Mouse (Mus musculus) neural tube, embryonic 14.5 days (tissue): ENCODE measurements around the gene Nek9. TPM values are rescaled to one million over a fixed set of nuclear protein-coding genes. Genes with fewer than 3 reads are reported as not detected.
"Not testable (repeated sequence)": the region's sequence is repeated elsewhere in the genome, so short reads cannot be mapped to it uniquely, and the experiment has no call there.

Experiments
- ATAC-seq: fragments of 200-750 bp; cut with Nextera tagmentation; 2 replicates; pipeline ENCODE4 v1.8.0; 2017; ENCODE audit warnings: low read depth, mild to moderate bottlenecking, moderate TSS enrichment, moderate library complexity
- H3K27ac ChIP-seq: fragments of 300-500 bp; sonication (generic); 2 replicates; pipeline ENCODE4 v1.5.1; 2014; ENCODE audit warnings: low read depth, mild to moderate bottlenecking, control low read depth, low read length, moderate library complexity, mixed read lengths
- H3K27me3 ChIP-seq: fragments of 300-500 bp; sonication (generic); 2 replicates; pipeline ENCODE4 v1.6.1; 2014; ENCODE audit warnings: low read length; ENCODE audit not compliant: control insufficient read depth, insufficient read depth
- H3K36me3 ChIP-seq: fragments of 300-500 bp; sonication (generic); 2 replicates; pipeline ENCODE4 v1.6.1; 2014; ENCODE audit warnings: low read length, mixed read lengths; ENCODE audit not compliant: control insufficient read depth, insufficient read depth
- H3K4me1 ChIP-seq: fragments of 300-500 bp; sonication (generic); 2 replicates; pipeline ENCODE4 v1.6.1; 2014; ENCODE audit warnings: low read length; ENCODE audit not compliant: control insufficient read depth, insufficient read depth
- H3K4me2 ChIP-seq: fragments of 300-500 bp; sonication (generic); 2 replicates; pipeline ENCODE4 v1.6.1; 2014; ENCODE audit warnings: mild to moderate bottlenecking, low read depth, low read length, control low read depth
- H3K4me3 ChIP-seq: fragments of 300-500 bp; sonication (generic); 2 replicates; pipeline ENCODE4 v1.5.1; 2014; ENCODE audit warnings: low read depth, low read length, control low read depth, mixed read lengths
- H3K9ac ChIP-seq: fragments of 300-500 bp; sonication (generic); replicated peaks from 2 replicates; pipeline ENCODE4 v1.6.1; 2014; ENCODE audit warnings: low read depth, mild to moderate bottlenecking, control low read depth, low read length, mixed read lengths
- H3K9me3 ChIP-seq: fragments of 300-500 bp; sonication (generic); 2 replicates; pipeline ENCODE4 v1.6.1; 2016; ENCODE audit warnings: low read length; ENCODE audit not compliant: control insufficient read depth
- WGBS: fragments of 180-500 bp; shearing (Covaris S2); extraction: QIAGEN DNeasy Blood & Tissue Kit; methylation state at CpG from one replicate; pipeline ENCODE4 v1.1.7; 2014; 5-methylcytosine and 5-hydroxymethylcytosine counted together
- polyA plus RNA-seq: library from polyadenylated mRNA; unstranded; fragments of >200 nt; fragmentation: Nextera tagmentation; extraction: Ambion mirVana; gene quantifications from 2 replicates; pipeline ENCODE4 v1.2.1, GENCODE M21; 2014

The Nek9 gene
- polyA plus RNA-seq, 1 experiment from 2014 or later: 8.9 TPM

GRCm38 (mm10) chr12:85289157-85290000 is 49.8 kb downstream of the Nek9 start:
- Histone ChIP-seq H3K9me3 (no peaks in the 10 kb centered on the region), H3K4me1 (0 out of 2 replicates have a peak, but pooled peaks cover 5% of the 10 kb centered on the region), H3K27ac (no peak overlapping the region), H3K27me3 (no peaks in the 10 kb centered on the region), H3K36me3 (no peaks in the 10 kb centered on the region), H3K4me3 (peak overlapping the region; percentile 37), H3K4me2 (peak overlapping the region; percentile 73), H3K9ac (no peak overlapping the region)
- WGBS: 58% methylated on average over 24 of the region's 24 CpGs
- no peak for ATAC-seq

- Histone ChIP-seq H3K27me3 (no peaks in the 10 kb centered on the region), H3K4me3 (peak within 1 kb of the TSS; percentile 37), H3K9ac (peak within 1 kb of the TSS; percentile 53), H3K36me3 (no peaks in the 10 kb centered on the region), H3K27ac (no peak within 1 kb of the TSS), H3K9me3 (no peaks in the 10 kb centered on the region), H3K4me2 (peak within 1 kb of the TSS; percentile 73), H3K4me1 (0 out of 2 replicates have a peak, but pooled peaks cover 5% of the 10 kb centered on the region)
- 4% methylated on average over 30 of the region's 31 CpGs for WGBS
- ATAC-seq: peak; percentile 95
Measured at GRCm38 (mm10) chr12:85288486-85289156, 50.5 kb downstream of the Nek9 start, which contains the start of gene Zc2hc1c. Gene Zc2hc1c (plus strand): TSS chr12:85288591.

GRCm38 (mm10) chr12:85287809-85288485 is 51.2 kb downstream of the Nek9 start, which contains the start of gene Acyp1:
Gene Acyp1 (minus strand): TSS chr12:85288438.
- Histone ChIP-seq H3K9ac (peak within 1 kb of the TSS; percentile 53), H3K9me3 (no peaks in the 10 kb centered on the region), H3K4me1 (0 out of 2 replicates have a peak, but pooled peaks cover 5% of the 10 kb centered on the region), H3K4me2 (peak within 1 kb of the TSS; percentile 73), H3K4me3 (peak within 1 kb of the TSS; percentile 37), H3K27ac (no peak within 1 kb of the TSS), H3K36me3 (no peaks in the 10 kb centered on the region), H3K27me3 (no peaks in the 10 kb centered on the region)
- peak; percentile 67; the same call in 1 of the 2 replicates for ATAC-seq
- WGBS: 9% methylated on average over 21 of the region's 21 CpGs

DNA sequence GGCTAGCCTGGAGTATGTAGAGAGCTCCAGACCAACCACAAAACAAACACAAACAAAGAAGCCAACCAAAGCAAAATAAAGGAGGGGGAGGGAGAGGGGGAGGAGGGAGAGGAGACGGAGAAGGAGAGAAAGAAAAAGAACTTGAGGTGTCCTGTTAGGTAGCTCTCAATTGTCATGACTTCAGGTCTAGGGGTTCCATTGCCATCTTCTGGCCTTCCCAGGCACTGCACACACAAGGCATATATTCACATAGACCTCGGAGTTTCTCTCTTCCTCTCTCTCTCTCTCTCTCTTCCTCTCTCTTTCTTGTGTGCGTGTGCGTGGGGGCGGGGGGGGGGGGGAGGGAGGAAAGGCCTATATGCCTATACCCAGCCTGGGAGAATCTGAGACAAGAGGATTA is 52.2 kb downstream of the Nek9 start:
- WGBS: 34% methylated on average over 3 of the region's 5 CpGs
- ATAC-seq: no peak

DNA sequence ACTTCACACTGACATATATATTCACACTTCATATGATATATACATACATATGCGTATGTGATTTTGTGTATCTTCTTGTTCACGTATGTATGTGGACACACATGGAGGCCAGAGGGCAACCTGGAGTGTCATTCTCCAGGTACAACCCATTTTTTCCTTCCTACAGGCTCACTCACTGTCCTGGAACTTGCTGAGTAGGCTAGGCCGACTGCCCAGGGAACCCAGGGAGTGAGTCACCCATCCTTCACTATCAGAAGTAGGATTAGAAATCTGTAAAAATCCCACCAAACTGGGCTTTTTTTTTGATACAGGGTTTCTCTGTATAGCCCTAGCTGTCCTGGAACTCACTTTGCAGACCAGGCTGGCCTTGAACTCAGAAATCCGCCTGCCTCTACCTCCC is 54.2 kb downstream of the Nek9 start:
- H3K4me3 ChIP-seq: no peak overlapping the region
- H3K27me3 ChIP-seq: no peaks in the 10 kb centered on the region
- H3K9me3 ChIP-seq: no peaks in the 10 kb centered on the region
- H3K27ac ChIP-seq: no peak overlapping the region
- 91% methylated on average over 4 of the region's 4 CpGs for WGBS
- H3K4me2 ChIP-seq: no peak overlapping the region
- 0 out of 2 replicates have a peak, but pooled peaks cover 5% of the 10 kb centered on the region for H3K4me1 ChIP-seq
- no peaks in the 10 kb centered on the region for H3K36me3 ChIP-seq
- no peak for ATAC-seq
- H3K9ac ChIP-seq: no peak overlapping the region

More for the DNA sequence above, 52.2 kb downstream of the Nek9 start:
- H3K4me2 ChIP-seq: no peak overlapping the region
- no peak overlapping the region for H3K9ac ChIP-seq
- H3K27ac ChIP-seq: no peak overlapping the region
- no peaks in the 10 kb centered on the region for H3K9me3 ChIP-seq
- no peaks in the 10 kb centered on the region for H3K27me3 ChIP-seq
- H3K4me3 ChIP-seq: no peak overlapping the region
- 0 out of 2 replicates have a peak, but pooled peaks cover 5% of the 10 kb centered on the region for H3K4me1 ChIP-seq
- no peaks in the 10 kb centered on the region for H3K36me3 ChIP-seq

- H3K36me3 ChIP-seq: no peaks in the 10 kb centered on the region
- no peak for ATAC-seq
- no peak overlapping the region for H3K27ac ChIP-seq
- no peaks in the 10 kb centered on the region for H3K9me3 ChIP-seq
- no peak overlapping the region for H3K4me2 ChIP-seq
- WGBS: 72% methylated on average over 8 of the region's 8 CpGs
- H3K27me3 ChIP-seq: no peaks in the 10 kb centered on the region
- H3K4me3 ChIP-seq: no peak overlapping the region
- no peak overlapping the region for H3K9ac ChIP-seq
- H3K4me1 ChIP-seq: peaks cover 10% of the 10 kb centered on the region
Measured at GRCm38 (mm10) chr12:85284331-85284730, 54.8 kb downstream of the Nek9 start.

DNA sequence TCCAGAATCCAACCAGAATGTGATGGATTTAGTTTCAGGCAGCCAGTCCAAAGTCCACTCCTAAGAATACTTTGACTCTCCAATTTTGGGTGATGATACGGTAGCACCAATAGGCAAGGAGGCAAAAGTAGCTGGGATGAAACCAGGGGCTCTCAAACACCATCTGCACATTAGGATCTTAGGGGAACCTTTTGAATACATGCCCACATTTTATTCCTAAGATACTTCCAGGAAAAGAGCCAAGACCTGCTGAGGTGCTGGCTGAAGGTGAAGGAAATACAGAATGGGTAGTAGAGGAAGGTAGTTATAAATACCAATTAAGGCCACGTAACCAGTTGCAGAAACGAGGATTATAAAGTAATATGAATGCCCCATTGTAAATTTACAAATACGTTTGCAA is 57.4 kb downstream of the Nek9 start:
- ATAC-seq, H3K4me3 ChIP-seq, H3K4me2 ChIP-seq, H3K9me3 ChIP-seq, H3K4me1 ChIP-seq, H3K36me3 ChIP-seq, H3K27ac ChIP-seq, H3K27me3 ChIP-seq, H3K9ac ChIP-seq: not testable (repeated sequence)
- 89% methylated on average over 1 of the region's 4 CpGs for WGBS

DNA sequence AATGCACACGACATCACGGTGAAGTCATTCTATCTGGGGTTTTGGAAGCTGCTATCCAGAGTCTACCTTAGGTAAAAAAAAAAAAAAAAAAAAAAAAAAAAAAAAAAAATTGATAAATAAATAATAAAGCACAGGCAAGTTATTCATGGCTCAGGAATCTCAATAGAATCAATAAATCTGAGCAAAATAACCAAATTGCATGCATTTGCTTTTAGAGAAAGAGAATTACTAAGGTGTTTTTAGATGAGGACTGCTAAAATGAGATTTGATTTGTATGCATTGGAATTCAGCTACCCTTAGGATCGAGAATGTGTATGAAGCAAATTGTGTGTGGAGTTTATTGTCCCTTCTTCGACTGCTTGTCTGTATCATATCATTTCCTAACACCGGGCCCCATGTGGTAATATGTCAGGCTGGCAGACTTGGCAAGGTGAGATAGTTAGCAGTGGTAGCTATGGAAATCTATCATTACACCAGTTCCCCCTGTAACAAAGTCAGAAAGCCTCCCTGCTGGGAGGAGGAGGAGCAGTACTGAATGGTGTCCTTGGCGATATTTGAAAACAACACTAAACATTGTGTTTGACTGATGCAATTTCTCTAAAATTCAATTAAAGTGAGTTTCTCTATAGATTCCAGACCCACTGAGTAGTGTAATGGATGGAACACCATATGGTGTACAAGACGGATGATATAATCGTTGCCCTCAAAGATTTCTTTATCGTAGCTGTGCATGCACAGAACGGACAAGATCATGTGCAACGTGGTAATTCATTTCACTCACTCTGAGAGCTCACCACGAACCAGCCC is 58.1 kb downstream of the Nek9 start:
- no peaks in the 10 kb centered on the region for H3K9me3 ChIP-seq
- peaks cover 7% of the 10 kb centered on the region for H3K4me1 ChIP-seq
- H3K36me3 ChIP-seq: no peaks in the 10 kb centered on the region
- WGBS: 65% methylated on average over 12 of the region's 12 CpGs
- peak overlapping the region; percentile 70; the same call in 1 of the 2 replicates for H3K4me3 ChIP-seq
- peak overlapping the region; percentile 47 for H3K4me2 ChIP-seq
- no peak overlapping the region for H3K27ac ChIP-seq
- H3K27me3 ChIP-seq: no peaks in the 10 kb centered on the region
- H3K9ac ChIP-seq: no peak overlapping the region
- no peak for ATAC-seq
